Mouse (Mus musculus) C2C12 (cell line): Measurements from ENCODE around the gene Pank1. TPM values are rescaled to one million over a fixed set of nuclear protein-coding genes. Genes with fewer than 3 reads are reported as not detected.

Experiments used
- H3K27me3 ChIP-seq: one replicate; pipeline ENCODE4 v1.6.1; 2011; ENCODE audit not compliant: control insufficient read depth, insufficient read depth, insufficient read length
- H3K36me3 ChIP-seq: one replicate; pipeline ENCODE4 v1.6.1; 2011; ENCODE audit not compliant: control insufficient read depth, insufficient read depth
- H3K4me3 ChIP-seq: one replicate; pipeline ENCODE4 v1.5.1; 2011; ENCODE audit warnings: mild to moderate bottlenecking, control low read depth; ENCODE audit not compliant: poor library complexity, insufficient read depth, severe bottlenecking
- H3K79me2 ChIP-seq: one replicate; pipeline ENCODE4 v1.6.1; 2011; ENCODE audit not compliant: control insufficient read depth, insufficient read depth
- H3K79me3 ChIP-seq: one replicate; pipeline ENCODE4 v1.6.1; 2011; ENCODE audit warnings: low read depth, control low read depth
- H3ac ChIP-seq: one replicate; pipeline ENCODE3; 2011; ENCODE audit warnings: low read depth; ENCODE audit not compliant: control insufficient read depth, insufficient read length
- CEBPB ChIP-seq: IDR thresholded peaks from one replicate; pipeline ENCODE4 v1.6.1; 2011; ENCODE audit warnings: low read depth, mild to moderate bottlenecking, control low read depth, moderate library complexity
- CTCF ChIP-seq: IDR thresholded peaks from one replicate; pipeline ENCODE4 v1.5.1; 2011; ENCODE audit not compliant: control insufficient read depth, insufficient read depth, insufficient read length
- FOSL1 ChIP-seq: IDR thresholded peaks from one replicate; pipeline ENCODE4 v1.8.0; 2011; ENCODE audit warnings: mild to moderate bottlenecking, low read length; ENCODE audit not compliant: poor library complexity, insufficient read depth, severe bottlenecking
- MAX ChIP-seq: IDR thresholded peaks from one replicate; pipeline ENCODE4 v1.6.1; 2011; ENCODE audit warnings: mild to moderate bottlenecking, control low read depth
- MYOD1 ChIP-seq: IDR thresholded peaks from one replicate; pipeline ENCODE4 v1.6.1; 2011; ENCODE audit warnings: low read depth; ENCODE audit not compliant: control insufficient read depth, insufficient read length
- MYOG ChIP-seq: IDR thresholded peaks from one replicate; pipeline ENCODE4 v1.6.1; 2011; ENCODE audit not compliant: control insufficient read depth, insufficient read length; ENCODE audit errors: extremely low read depth
- USF1 ChIP-seq: IDR thresholded peaks from one replicate; pipeline ENCODE4 v1.6.1; 2011; ENCODE audit warnings: low read depth, mild to moderate bottlenecking, control low read depth, moderate library complexity
- microRNA-seq: library from miRNA; unstranded; fragments of <30 nt; microRNA quantifications from one replicate; pipeline ENCODE4, GENCODE M21; 2019; ENCODE audit warnings: borderline microRNAs expressed
- polyA plus RNA-seq: library from polyadenylated mRNA; unstranded; fragments of >200 nt; fragmentation: generic; extraction: Trizol; gene quantifications from one replicate; pipeline ENCODE4 v1.2.1, GENCODE M21; 2012; ENCODE audit warnings: missing spikeins

Gene Pank1
- polyA plus RNA-seq, 1 experiment = 5.1 TPM

GRCm38 (mm10) chr19:34770764-34771163 lies 108.5 kb downstream of the Pank1 start:
- no peak overlapping the region for H3ac ChIP-seq
- no peak overlapping the region for H3K4me3 ChIP-seq
- H3K79me2 ChIP-seq = no peaks in the 10 kb centered on the region
- H3K27me3 ChIP-seq = no peaks in the 10 kb centered on the region
- TF ChIP-seq FOSL1 (no peak), MAX (no peak), CEBPB (no peak), MYOG (no peak), CTCF (no peak), USF1 (no peak)
- no peaks in the 10 kb centered on the region for H3K79me3 ChIP-seq
- no peaks in the 10 kb centered on the region for H3K36me3 ChIP-seq

GRCm38 (mm10) chr19:34758754-34759153 lies 120.5 kb downstream of the Pank1 start:
- no peaks in the 10 kb centered on the region for H3K79me3 ChIP-seq
- no peaks in the 10 kb centered on the region for H3K36me3 ChIP-seq
- no peak overlapping the region for H3K4me3 ChIP-seq
- TF ChIP-seq MYOG (no peak), CEBPB (no peak), CTCF (no peak), MYOD1 (no peak), MAX (no peak), USF1 (no peak), FOSL1 (no peak)
- no peak overlapping the region for H3ac ChIP-seq
- no peaks in the 10 kb centered on the region for H3K79me2 ChIP-seq
- no peaks in the 10 kb centered on the region for H3K27me3 ChIP-seq

Small RNA genes lying within 50 kb of the gene (microRNA-seq; reads per million reads assigned to microRNA genes)
- gene Mir107 = 2,095 reads per million, percentile 89 among the genes with 10 or more reads in this experiment

Other genes starting within 250 kb of the Pank1 start
- not detected for gene Ifit1bl2, start 238.7 kb downstream of the Pank1 start, polyA plus RNA-seq
- gene Ifit1, start 238.6 kb downstream of the Pank1 start, polyA plus RNA-seq = 0.01 TPM
- gene Slc16a12, start 132.2 kb downstream of the Pank1 start, polyA plus RNA-seq = 0.01 TPM
- 7.6 TPM for gene Kif20b, start 42.9 kb upstream of the Pank1 start, polyA plus RNA-seq